Mouse (Mus musculus) forebrain, embryonic 11.5 days (tissue): Measurements from ENCODE around the gene Gm28308. TPM values are rescaled to one million over a fixed set of nuclear protein-coding genes. Genes with fewer than 3 reads are reported as not detected.

ENCODE experiments used
- ATAC-seq: fragments of 200-750 bp; cut with Nextera tagmentation; replicated peaks from 2 replicates; pipeline ENCODE4 v1.8.0; 2017; ENCODE audit warnings: moderate TSS enrichment; ENCODE audit not compliant: low FRiP score
- DNase-seq: peaks from one replicate; pipeline ENCODE4 v3.0.0-alpha.2; 2017; ENCODE audit warnings: low spot score
- H3K27ac ChIP-seq: fragments of 300-500 bp; sonication (generic); 2 replicates; pipeline ENCODE4 v1.5.1; 2014; ENCODE audit warnings: low read depth, low read length
- H3K27me3 ChIP-seq: fragments of 300-500 bp; sonication (generic); 2 replicates; pipeline ENCODE4 v1.6.1; 2014; ENCODE audit warnings: mild to moderate bottlenecking, low read length, mixed read lengths; ENCODE audit not compliant: control insufficient read depth, insufficient read depth
- H3K36me3 ChIP-seq: fragments of 300-500 bp; sonication (generic); 2 replicates; pipeline ENCODE4 v1.6.1; 2014; ENCODE audit warnings: mild to moderate bottlenecking, low read length, moderate library complexity, mixed read lengths; ENCODE audit not compliant: control insufficient read depth, insufficient read depth
- H3K4me1 ChIP-seq: fragments of 300-500 bp; sonication (generic); replicated peaks from 2 replicates; pipeline ENCODE4 v1.6.1; 2014; ENCODE audit warnings: low read length, mixed read lengths; ENCODE audit not compliant: control insufficient read depth, insufficient read depth
- H3K4me2 ChIP-seq: fragments of 300-500 bp; sonication (generic); 2 replicates; pipeline ENCODE4 v1.6.1; 2014; ENCODE audit warnings: low read depth, mild to moderate bottlenecking, low read length, moderate library complexity, mixed read lengths; ENCODE audit not compliant: severe bottlenecking
- H3K4me3 ChIP-seq: fragments of 300-500 bp; sonication (generic); 2 replicates; pipeline ENCODE4 v1.5.1; 2014; ENCODE audit warnings: low read depth, low read length
- H3K9ac ChIP-seq: fragments of 300-500 bp; sonication (generic); 2 replicates; pipeline ENCODE4 v1.6.1; 2014; ENCODE audit warnings: low read length
- H3K9me3 ChIP-seq: fragments of 300-500 bp; sonication (generic); 2 replicates; pipeline ENCODE4 v1.6.1; 2016; ENCODE audit warnings: low read length, mixed read lengths; ENCODE audit not compliant: control insufficient read depth
- WGBS: fragments of 180-500 bp; shearing (Covaris S2); extraction: QIAGEN DNeasy Blood & Tissue Kit; methylation state at CpG from one replicate; pipeline ENCODE4 v1.1.7; 2014; 5-methylcytosine and 5-hydroxymethylcytosine counted together
- polyA plus RNA-seq: library from polyadenylated mRNA; unstranded; fragments of >200 nt; fragmentation: Nextera tagmentation; extraction: Ambion mirVana; gene quantifications from 2 replicates; pipeline ENCODE4 v1.2.1, GENCODE M21; 2014

Gm28308 gene
- polyA plus RNA-seq, 1 experiment from 2014 or later = not detected

DNA sequence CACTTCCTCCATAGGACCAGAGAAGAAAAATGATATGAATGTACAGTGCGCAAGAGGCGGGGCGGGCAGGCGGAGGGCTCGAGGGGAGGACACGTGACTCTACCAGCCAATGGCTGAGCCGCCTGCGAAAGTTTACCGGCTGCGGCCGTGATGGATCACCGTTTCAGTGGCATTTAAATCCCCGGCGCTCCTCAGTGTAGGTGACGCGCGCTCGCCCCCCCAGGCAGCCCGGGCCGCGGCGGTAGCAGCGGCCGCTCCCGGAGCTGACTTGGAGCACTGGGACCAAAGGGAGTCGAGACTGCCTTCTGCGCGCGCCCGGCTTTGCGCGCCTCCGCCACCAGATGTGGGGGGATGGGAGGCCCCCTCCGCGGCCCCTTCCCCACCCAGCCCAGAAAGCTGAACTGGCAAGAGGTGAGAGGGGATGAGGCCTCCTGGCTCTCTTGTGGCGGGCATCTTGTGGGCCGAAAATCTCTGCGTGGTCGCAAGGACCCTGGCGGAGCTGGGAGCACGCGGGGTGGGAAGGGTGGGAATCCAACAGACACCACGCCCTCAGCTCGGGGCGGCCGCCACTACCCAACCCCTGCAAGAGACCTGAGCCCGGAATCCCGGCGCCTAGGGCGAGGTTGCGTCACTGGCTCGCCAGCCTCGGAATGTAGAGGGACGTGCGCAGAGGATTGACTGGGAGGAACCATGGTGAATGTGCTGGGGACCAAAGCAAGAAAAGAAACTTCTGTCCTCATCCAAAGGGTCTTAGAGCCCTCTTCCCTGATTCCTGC is 54.7 kb downstream of the Gm28308 start, which contains the start of gene Hoxa1:
Gene Hoxa1 (minus strand): TSS at position 42 of the 776 bp plus-strand sequence.
- H3K4me3 ChIP-seq = peak within 1 kb of the TSS; percentile 52
- H3K9me3 ChIP-seq = no peaks in the 10 kb centered on the region
- DNase-seq (peak; percentile 84), ATAC-seq (peak; percentile 81)
- WGBS = under 1% methylated on average over 55 of the region's 55 CpGs
- H3K9ac ChIP-seq = 0 out of 2 replicates have a peak within 1 kb of the TSS, but pooled peaks have one; percentile 8
- H3K27ac ChIP-seq = no peak within 1 kb of the TSS
- peaks cover 96% of the 10 kb centered on the region for H3K27me3 ChIP-seq
- H3K4me2 ChIP-seq = peak within 1 kb of the TSS; percentile 99
- H3K36me3 ChIP-seq = no peaks in the 10 kb centered on the region
- peaks cover 9% of the 10 kb centered on the region for H3K4me1 ChIP-seq

GRCm38 (mm10) chr6:52157466-52158275 is 55.5 kb downstream of the Gm28308 start:
- Histone ChIP-seq H3K9ac (no peak overlapping the region), H3K4me2 (peak overlapping the region; percentile 99)
- WGBS = under 1% methylated on average over 32 of the region's 32 CpGs

DNA sequence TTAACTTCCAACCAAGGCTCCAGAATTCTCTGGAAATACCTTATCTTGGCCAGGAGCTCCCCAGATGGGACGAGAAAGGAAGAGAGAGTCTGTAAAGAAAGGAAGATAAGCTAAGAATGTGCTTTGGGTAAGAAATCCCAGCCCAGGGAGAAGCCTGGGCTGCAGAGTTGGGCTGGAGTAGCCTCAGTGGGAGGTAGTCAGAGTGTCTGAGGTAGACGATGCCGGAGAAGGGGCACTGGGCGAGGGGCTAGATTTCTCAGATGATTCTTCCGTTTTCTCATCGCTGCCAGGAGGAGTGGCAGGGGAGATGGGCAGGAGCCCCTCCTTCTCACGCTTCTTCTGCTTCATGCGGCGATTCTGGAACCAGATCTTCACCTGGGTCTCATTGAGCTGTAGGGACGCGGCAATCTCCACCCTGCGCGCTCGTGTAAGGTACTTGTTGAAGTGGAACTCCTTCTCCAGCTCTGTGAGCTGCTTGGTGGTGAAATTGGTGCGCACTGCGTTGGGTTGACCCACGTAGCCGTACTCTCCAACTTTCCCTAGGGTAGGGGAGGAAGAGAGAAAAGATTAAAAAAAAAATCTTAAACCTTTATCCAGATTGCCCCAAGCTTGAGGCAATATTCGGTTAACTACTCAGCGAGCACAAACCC is 56.5 kb downstream of the Gm28308 start:
- ATAC-seq (no peak), DNase-seq (no peak)
- Histone ChIP-seq H3K4me1 (peaks cover 7% of the 10 kb centered on the region), H3K4me2 (no peak overlapping the region), H3K9me3 (no peaks in the 10 kb centered on the region), H3K9ac (no peak overlapping the region), H3K27me3 (peaks cover 98% of the 10 kb centered on the region), H3K36me3 (no peaks in the 10 kb centered on the region), H3K27ac (no peak overlapping the region), H3K4me3 (no peak overlapping the region)
- 1% methylated on average over 20 of the region's 20 CpGs for WGBS

More at GRCm38 (mm10) chr6:52157466-52158275, 55.5 kb downstream of the Gm28308 start:
- no peaks in the 10 kb centered on the region for H3K9me3 ChIP-seq
- H3K27me3 ChIP-seq = peaks cover 96% of the 10 kb centered on the region
- peak overlapping the region; percentile 52 for H3K4me3 ChIP-seq
- ATAC-seq = peak; percentile 37; the same call in 1 of the 2 replicates
- peaks cover 7% of the 10 kb centered on the region for H3K4me1 ChIP-seq
- H3K27ac ChIP-seq = no peak overlapping the region
- DNase-seq = peak; percentile 57
- no peaks in the 10 kb centered on the region for H3K36me3 ChIP-seq

GRCm38 (mm10) chr6:52155471-52155870 is 57.7 kb downstream of the Gm28308 start:
- H3K27me3 ChIP-seq = peaks cover 98% of the 10 kb centered on the region
- WGBS = 38% methylated on average over 3 of the region's 3 CpGs
- DNase-seq (no peak), ATAC-seq (no peak)
- no peak overlapping the region for H3K9ac ChIP-seq
- H3K36me3 ChIP-seq = no peaks in the 10 kb centered on the region
- H3K4me2 ChIP-seq = no peak overlapping the region
- H3K9me3 ChIP-seq = no peaks in the 10 kb centered on the region
- H3K27ac ChIP-seq = no peak overlapping the region
- no peak overlapping the region for H3K4me3 ChIP-seq
- peaks cover 7% of the 10 kb centered on the region for H3K4me1 ChIP-seq

DNA sequence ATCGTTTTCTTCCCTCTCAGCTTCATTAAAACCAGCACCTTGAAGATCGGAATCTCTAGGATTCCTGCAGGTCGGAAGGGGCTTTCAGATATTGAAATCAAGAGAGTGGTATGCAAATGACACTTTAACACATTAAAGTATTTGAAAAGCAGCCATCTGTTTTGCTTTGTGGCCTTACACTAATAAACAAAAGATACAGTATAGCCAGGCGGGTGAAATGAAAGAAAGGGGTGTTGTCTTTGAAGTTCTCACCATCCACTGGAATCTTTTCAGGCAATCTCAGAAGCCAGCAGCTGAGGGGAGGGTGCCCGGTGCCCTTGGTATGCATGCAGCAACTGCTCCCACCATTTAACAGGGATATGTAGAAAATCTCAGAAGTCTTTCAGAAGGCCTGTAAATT is 59.1 kb downstream of the Gm28308 start:
- Histone ChIP-seq H3K4me2 (no peak overlapping the region), H3K27me3 (peaks cover 96% of the 10 kb centered on the region), H3K27ac (no peak overlapping the region), H3K36me3 (no peaks in the 10 kb centered on the region), H3K9ac (no peak overlapping the region), H3K9me3 (no peaks in the 10 kb centered on the region), H3K4me1 (peaks cover 7% of the 10 kb centered on the region), H3K4me3 (no peak overlapping the region)
- 4% methylated on average over 5 of the region's 5 CpGs for WGBS
- ATAC-seq (no peak), DNase-seq (no peak)

DNA sequence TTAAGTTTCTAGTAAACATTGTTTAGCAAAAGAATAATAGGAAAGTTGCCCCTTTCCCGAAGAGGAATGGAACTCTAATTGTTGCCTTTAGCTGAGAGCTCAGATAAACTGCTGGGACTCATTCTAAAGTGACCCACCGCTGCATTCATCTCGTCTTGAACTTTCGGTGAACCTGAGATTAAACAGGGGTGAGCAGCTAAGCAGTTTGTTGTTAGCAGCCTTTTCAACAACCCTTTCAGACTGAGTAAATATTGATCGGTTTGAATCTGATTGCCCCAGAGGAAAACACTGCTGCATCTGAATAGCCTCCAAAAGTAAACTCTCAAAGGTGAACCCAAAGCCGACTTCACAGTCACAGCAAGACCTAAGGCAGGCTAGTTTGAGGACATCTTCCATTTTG is 59.9 kb downstream of the Gm28308 start:
- no peaks in the 10 kb centered on the region for H3K36me3 ChIP-seq
- no peak overlapping the region for H3K9ac ChIP-seq
- H3K4me1 ChIP-seq = no peaks in the 10 kb centered on the region
- WGBS = under 1% methylated on average over 6 of the region's 6 CpGs
- H3K27ac ChIP-seq = no peak overlapping the region
- H3K4me3 ChIP-seq = no peak overlapping the region
- H3K9me3 ChIP-seq = no peaks in the 10 kb centered on the region
- peaks cover 95% of the 10 kb centered on the region for H3K27me3 ChIP-seq
- H3K4me2 ChIP-seq = no peak overlapping the region
- no peak for ATAC-seq
- DNase-seq = no peak

DNA sequence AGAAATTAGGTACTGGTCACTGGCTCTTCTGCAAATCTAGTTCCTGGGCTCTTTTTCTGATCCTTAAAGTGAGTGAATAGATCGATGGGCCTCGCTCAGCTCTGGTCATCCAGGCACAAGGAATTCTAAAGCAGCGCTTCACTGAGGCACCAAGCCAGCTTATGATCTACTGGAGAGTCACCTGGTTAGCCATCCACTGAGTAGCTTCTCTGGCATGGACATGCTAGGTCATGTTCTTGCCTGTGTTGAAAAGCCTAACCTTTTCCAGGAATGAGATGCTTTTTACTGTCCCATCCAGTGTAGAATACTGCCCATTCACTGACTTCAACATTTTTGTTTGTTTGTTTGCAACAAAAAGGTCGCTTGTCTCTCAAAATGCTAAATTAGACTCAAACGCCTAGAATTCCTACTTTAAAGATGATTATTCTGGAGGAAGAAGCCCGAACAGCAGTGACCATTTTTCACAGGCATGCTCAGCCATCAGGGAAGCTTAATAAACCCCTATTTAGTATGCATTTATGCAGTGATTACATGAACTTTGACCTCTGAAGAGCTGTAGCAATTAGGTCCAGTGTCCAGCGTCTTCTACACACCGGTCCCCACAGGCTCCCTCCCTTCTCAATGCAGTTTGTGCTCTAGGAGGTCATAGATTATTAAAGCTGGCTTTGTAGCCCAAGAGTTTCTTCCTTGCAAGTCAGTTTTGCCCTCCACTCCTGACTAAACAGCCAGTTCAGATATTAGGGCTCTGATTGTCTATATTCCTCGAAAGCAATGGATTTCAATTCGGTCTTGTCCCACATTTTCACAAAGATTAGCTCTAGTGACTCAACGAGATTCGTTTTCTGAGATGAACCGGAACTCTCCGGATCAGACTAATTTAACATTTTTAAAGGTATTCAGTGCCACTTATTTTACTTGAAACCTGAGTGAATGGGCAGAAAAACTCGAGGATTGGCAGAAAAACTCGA is 60.6 kb downstream of the Gm28308 start:
- DNase-seq = no peak
- 2% methylated on average over 16 of the region's 16 CpGs for WGBS

More for the DNA sequence above, 60.6 kb downstream of the Gm28308 start:
- H3K4me3 ChIP-seq = no peak overlapping the region
- H3K9me3 ChIP-seq = no peaks in the 10 kb centered on the region
- no peak overlapping the region for H3K9ac ChIP-seq
- no peak for ATAC-seq
- H3K4me1 ChIP-seq = no peaks in the 10 kb centered on the region
- peaks cover 90% of the 10 kb centered on the region for H3K27me3 ChIP-seq
- no peak overlapping the region for H3K27ac ChIP-seq
- no peak overlapping the region for H3K4me2 ChIP-seq
- no peaks in the 10 kb centered on the region for H3K36me3 ChIP-seq
